Mouse (Mus musculus): ENCODE measurements around the gene Pnpo.

The Pnpo gene

GRCm38 (mm10) chr11:96902639-96903635 is 40.8 kb downstream of the Pnpo start:
- DNase-seq, result no peak

GRCm38 (mm10) chr11:96901332-96901731 is 42.5 kb downstream of the Pnpo start:
- DNase-seq, result no peak

DNA sequence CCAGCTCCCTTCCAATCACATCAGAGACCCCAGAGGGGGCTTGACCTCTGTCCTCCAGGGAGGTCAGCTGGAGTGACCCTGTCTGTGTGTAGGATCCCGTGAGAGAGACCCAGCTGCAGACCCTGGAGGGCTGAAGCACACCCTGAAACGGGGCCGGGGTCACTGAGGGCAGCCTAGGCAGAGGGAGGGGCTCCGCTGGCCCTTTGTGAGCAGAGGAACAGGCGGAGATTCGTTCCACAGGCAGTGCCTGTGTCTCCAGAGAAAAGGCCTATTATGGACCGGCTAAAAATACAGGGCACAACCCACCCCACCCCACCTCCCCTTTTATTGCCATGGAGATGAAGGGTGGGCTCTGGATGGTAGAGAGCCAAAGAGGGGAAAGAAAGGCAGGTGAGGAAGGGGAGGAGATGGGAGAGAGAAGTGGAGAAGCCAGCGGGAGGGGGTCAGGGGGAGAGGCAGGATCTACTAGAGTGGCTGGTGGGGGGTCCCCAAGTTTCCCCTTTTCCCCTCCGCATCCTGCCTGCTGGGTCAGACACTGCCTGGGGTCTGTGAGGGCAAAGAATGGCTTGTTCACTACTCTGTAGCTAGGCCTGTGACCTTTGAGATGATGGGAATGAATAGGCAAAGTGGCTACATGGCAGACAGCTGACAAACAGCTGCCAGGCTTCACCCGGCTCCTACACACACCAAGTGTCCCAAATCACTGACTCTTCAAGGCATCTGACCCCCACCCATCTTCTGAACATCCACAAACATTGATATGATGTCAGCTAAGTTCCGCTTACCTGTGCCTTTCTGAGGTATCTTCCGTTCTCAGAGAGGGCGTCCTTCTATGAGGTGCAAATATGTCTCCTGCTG is 44.1 kb downstream of the Pnpo start:
- DNase-seq, result no peak

- DNase-seq, result no peak
Observed at GRCm38 (mm10) chr11:96895886-96896285, 47.9 kb downstream of the Pnpo start.

GRCm38 (mm10) chr11:96893203-96893842 is 50.5 kb downstream of the Pnpo start:
- no peak for DNase-seq

DNA sequence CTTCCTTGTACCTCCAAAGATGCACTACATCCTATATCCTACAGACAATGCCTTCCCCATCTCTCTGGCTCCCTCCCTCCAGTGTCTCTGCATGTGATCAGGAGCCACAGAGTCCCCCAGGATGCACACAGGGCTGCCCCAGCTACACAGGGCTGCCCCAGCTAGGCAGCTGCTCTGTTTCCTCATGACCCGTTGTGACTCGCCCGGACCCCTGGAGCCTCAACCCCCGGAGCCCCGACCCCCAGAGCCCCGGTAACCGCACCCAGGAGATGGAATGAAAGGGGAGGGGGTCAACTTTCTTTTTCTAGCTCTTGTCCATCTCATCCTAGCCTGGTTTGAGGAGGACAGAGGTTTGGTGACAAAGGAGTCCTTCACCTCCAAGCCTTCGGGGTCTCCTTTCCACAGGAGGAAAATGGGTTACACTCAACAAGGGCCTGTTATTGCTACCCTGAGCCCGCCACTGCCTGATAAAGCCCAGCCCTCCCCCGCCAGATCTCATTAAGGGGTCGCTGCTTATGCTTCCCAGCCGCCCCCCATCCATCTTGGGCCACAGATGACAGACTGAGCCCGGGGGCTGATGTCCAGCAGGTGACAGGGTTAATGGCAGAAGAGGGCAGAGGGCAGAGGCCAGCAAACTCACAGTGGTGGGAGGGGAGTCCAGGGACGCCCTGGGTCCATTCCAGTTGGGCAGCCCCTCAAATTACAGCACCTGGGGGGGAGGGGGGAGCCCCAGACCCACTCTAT is 51.8 kb downstream of the Pnpo start:
- DNase-seq, result no peak

Measured in kidney, adult 8-10 months (tissue).